Mouse (Mus musculus) CH12.LX (cell line): ENCODE data around the gene Mapk8ip1. TPM values are rescaled to one million over a fixed set of nuclear protein-coding genes. Genes with fewer than 3 reads are reported as not detected.

Experiments used
- DNase-seq: peaks from one replicate; pipeline ENCODE4 v3.0.0-alpha.2; 2013; ENCODE audit errors: extremely low read depth
- H3K27ac ChIP-seq: 2 replicates; pipeline ENCODE4 v1.5.1; 2012; ENCODE audit warnings: low read depth, mild to moderate bottlenecking, control low read depth, moderate library complexity; ENCODE audit not compliant: insufficient read depth
- H3K27me3 ChIP-seq: replicated peaks from 2 replicates; pipeline ENCODE3; 2012; ENCODE audit warnings: inconsistent platforms
- H3K36me3 ChIP-seq, 2 experiments: replicated peaks in 1 of 2; 2 replicates each; pipeline versions ENCODE3 to v1.6.1; 2012; ENCODE audit warnings: inconsistent platforms in 1 of 2, low read length in 1 of 2, mild to moderate bottlenecking in 1 of 2, mixed read lengths in 1 of 2, moderate library complexity in 1 of 2; ENCODE audit not compliant: control insufficient read depth in 1 of 2, insufficient read depth in 1 of 2
- H3K4me1 ChIP-seq, 2 experiments: 2 replicates each; pipeline ENCODE4 v1.6.1; 2012; ENCODE audit warnings: inconsistent platforms in 1 of 2, moderate library complexity in 1 of 2; ENCODE audit not compliant: insufficient read depth in 2 of 2, control insufficient read depth in 1 of 2
- H3K4me2 ChIP-seq: 2 replicates; pipeline ENCODE4 v1.6.1; 2012; ENCODE audit warnings: low read depth, mild to moderate bottlenecking, control low read depth; ENCODE audit not compliant: poor library complexity, insufficient read depth, severe bottlenecking
- H3K4me3 ChIP-seq, 3 experiments: fragments of 150-350 bp in 1 of 3; sonication (generic) in 1 of 3; replicated peaks in 1 of 3; 2 replicates each; pipeline versions ENCODE3 to v1.5.1; 2011 to 2012; ENCODE audit warnings: low read depth in 2 of 3, low read length in 2 of 3, mild to moderate bottlenecking in 2 of 3, moderate library complexity in 2 of 3, control low read depth in 1 of 3, improper control_type of control experiment in 1 of 3, inconsistent platforms in 1 of 3, mixed read lengths in 1 of 3; ENCODE audit not compliant: poor library complexity in 1 of 3
- H3K79me2 ChIP-seq: replicated peaks from 2 replicates; pipeline ENCODE4 v1.6.1; 2012; ENCODE audit warnings: mild to moderate bottlenecking, moderate library complexity; ENCODE audit not compliant: control insufficient read depth, poor library complexity, insufficient read depth, severe bottlenecking; ENCODE audit errors: extremely low read depth
- H3K9ac ChIP-seq: 2 replicates; pipeline ENCODE4 v1.6.1; 2012; ENCODE audit warnings: low read depth, mild to moderate bottlenecking, control low read depth, moderate library complexity; ENCODE audit not compliant: insufficient read depth
- H3K9me3 ChIP-seq: replicated peaks from 2 replicates; pipeline ENCODE3; 2012; ENCODE audit warnings: low read length, inconsistent platforms, mixed read lengths
- CHD1 ChIP-seq: IDR thresholded peaks from 2 replicates; pipeline ENCODE4 v1.6.1; 2012; ENCODE audit warnings: low read depth, low read length, improper control_type of control experiment, inconsistent platforms
- ELF1 ChIP-seq: IDR thresholded peaks from 2 replicates; pipeline ENCODE4 v1.6.1; 2014; ENCODE audit warnings: low read depth, mild to moderate bottlenecking, inconsistent platforms, low read length, improper control_type of control experiment
- EP300 ChIP-seq: IDR thresholded peaks from 2 replicates; pipeline ENCODE4 v1.6.1; 2011; ENCODE audit warnings: low read length, improper control_type of control experiment
- JUN ChIP-seq: IDR thresholded peaks from 2 replicates; pipeline ENCODE4 v1.6.1; 2011; ENCODE audit warnings: low read depth, mild to moderate bottlenecking, low read length, improper control_type of control experiment, moderate library complexity; ENCODE audit not compliant: insufficient read depth
- JUND ChIP-seq: conservative IDR thresholded peaks from 2 replicates; pipeline ENCODE4 v1.6.1; 2011; ENCODE audit warnings: low read depth, low read length, improper control_type of control experiment
- MAX ChIP-seq: IDR thresholded peaks from 2 replicates; pipeline ENCODE4 v1.6.1; 2011; ENCODE audit warnings: low read length, improper control_type of control experiment
- MXI1 ChIP-seq: IDR thresholded peaks from 2 replicates; pipeline ENCODE4 v1.6.1; 2011; ENCODE audit warnings: mild to moderate bottlenecking, low read depth, low read length, improper control_type of control experiment
- TBP ChIP-seq: conservative IDR thresholded peaks from 2 replicates; pipeline ENCODE4 v1.6.1; 2011; ENCODE audit warnings: low read depth, low read length, improper control_type of control experiment
- TCF12 ChIP-seq: IDR thresholded peaks from 2 replicates; pipeline ENCODE4 v1.6.1; 2014; ENCODE audit warnings: low read depth, mild to moderate bottlenecking, inconsistent platforms, low read length, improper control_type of control experiment
- USF1 ChIP-seq: IDR thresholded peaks from 2 replicates; pipeline ENCODE4 v1.6.1; 2014; ENCODE audit warnings: low read depth, mild to moderate bottlenecking, inconsistent platforms, low read length, improper control_type of control experiment
- USF2 ChIP-seq: conservative IDR thresholded peaks from 2 replicates; pipeline ENCODE4 v1.6.1; 2011; ENCODE audit warnings: low read depth, low read length, improper control_type of control experiment
- ZKSCAN1 ChIP-seq: IDR thresholded peaks from 2 replicates; pipeline ENCODE4 v1.6.1; 2012; ENCODE audit warnings: low read depth, inconsistent platforms, low read length, improper control_type of control experiment, borderline replicate concordance
- dilution Hi-C: fragments of 300-500 bp; cut with MboI; formaldehyde crosslinking; loops from 2 replicates; pipeline ENCODE4 v1.14.3; 2020; ENCODE audit warnings: low sequenced_read_pairs; ENCODE audit not compliant: extremely low pct_unique_long_range_greater_than_20kb, extremely low pct_ligation_motif_present
- in situ Hi-C: fragments of 300-500 bp; cut with MboI; formaldehyde crosslinking; loops from 3 replicates; pipeline ENCODE4 v1.14.3; 2019; ENCODE audit warnings: low sequenced_read_pairs, low pct_ligation_motif_present, low pct_unique_long_range_greater_than_20kb, mixed read lengths
- polyA plus RNA-seq: library from polyadenylated mRNA; unstranded; fragments of >175 nt; gene quantifications from 2 replicates; pipeline ENCODE4 v1.2.1, GENCODE M21; 2012; ENCODE audit warnings: low read depth; ENCODE audit not compliant: insufficient read length
- total RNA-seq, 2 experiments: library from RNA; depleted of rRNA; stranded (reverse); fragments of 300-350 nt in 1 of 2; fragments of >200 nt in 1 of 2; gene quantifications; 2 replicates each; pipeline ENCODE4 v1.2.3; 2012 to 2014

The Mapk8ip1 gene
- total and polyA plus RNA-seq, 3 experiments, result 5.4 to 13.0 (median 5.5) TPM

- in situ Hi-C loops, result no loop called here
- Histone ChIP-seq H3K27ac (no peak overlapping the region), H3K4me1 (peaks cover 0 to 35% of the 10 kb centered on the region in 2 experiments; a peak in 2 of 4 replicates)
These were observed 24.3 kb upstream of the Mapk8ip1 start for GRCm38 (mm10) chr2:92425366-92425765.

GRCm38 (mm10) chr2:92424462-92425308 is 23.6 kb upstream of the Mapk8ip1 start:
- dilution Hi-C loops (no loop called here), in situ Hi-C loops (no loop called here)
- H3K36me3 ChIP-seq, result peaks cover 74 to 98% of the 10 kb centered on the region in 2 experiments
- no peak overlapping the region for H3K9ac ChIP-seq
- H3K79me2 ChIP-seq, result peaks cover 23% of the 10 kb centered on the region
- H3K4me2 ChIP-seq, result no peak overlapping the region
- no peaks in the 10 kb centered on the region for H3K9me3 ChIP-seq
- H3K27ac ChIP-seq, result no peak overlapping the region
- H3K27me3 ChIP-seq, result no peaks in the 10 kb centered on the region
- H3K4me1 ChIP-seq, result peaks cover 0 to 34% of the 10 kb centered on the region in 2 experiments; a peak in 2 of 4 replicates
- H3K4me3 ChIP-seq, result no peak overlapping the region
- no peak for DNase-seq
- TF ChIP-seq MAX (no peak), ZKSCAN1 (no peak)

More at GRCm38 (mm10) chr2:92425366-92425765, 24.3 kb upstream of the Mapk8ip1 start:
- Histone ChIP-seq H3K27me3 (no peaks in the 10 kb centered on the region), H3K4me2 (no peak overlapping the region), H3K79me2 (peaks cover 28% of the 10 kb centered on the region), H3K36me3 (peaks cover 72 to 98% of the 10 kb centered on the region in 2 experiments), H3K9me3 (no peaks in the 10 kb centered on the region), H3K9ac (no peak overlapping the region), H3K4me3 (no peak overlapping the region)
- DNase-seq, result no peak
- TF ChIP-seq USF2 (no peak), ELF1 (no peak), USF1 (no peak), CHD1 (no peak), TCF12 (no peak), TBP (no peak), JUND (no peak), JUN (no peak), MXI1 (no peak), EP300 (no peak)
- dilution Hi-C loops, result no loop called here
